Mouse (Mus musculus): ENCODE results near the gene Clcn6. TPM values are rescaled to one million over a fixed set of nuclear protein-coding genes. Genes with fewer than 3 reads are reported as not detected.
A peak's percentile ranks its signal among the peaks of the same experiment; 100 is the strongest.

The Clcn6 gene
- polyA plus RNA-seq, 1 experiment from 2014 or later = 6.0 TPM

GRCm38 (mm10) chr4:148038079-148038599 is 482 bp downstream of the Clcn6 start:
- no peaks in the 10 kb centered on the region for H3K27me3 ChIP-seq (ENCODE audit: control insufficient read depth, insufficient read depth, low read length)
- peaks cover 31% of the 10 kb centered on the region for H3K4me1 ChIP-seq (ENCODE audit: control insufficient read depth, insufficient read depth, low read length)
- peak overlapping the region; percentile 62; the same call in 1 of the 2 replicates for H3K27ac ChIP-seq (ENCODE audit: low read depth, low read length)
- no peak for ATAC-seq (ENCODE audit: low FRiP score, low TSS enrichment)
- H3K4me2 ChIP-seq (replicated peaks; ENCODE audit: low read depth, low read length) = peak overlapping the region; percentile 72
- peak overlapping the region; percentile 72 for H3K9ac ChIP-seq (ENCODE audit: low read depth, low read length)
- peaks cover 16% of the 10 kb centered on the region for H3K36me3 ChIP-seq (ENCODE audit: control insufficient read depth, insufficient read depth, low read length)
- peak overlapping the region; percentile 86 for H3K4me3 ChIP-seq (ENCODE audit: low read length)
- WGBS = 9% methylated on average over 26 of the region's 26 CpGs
- no peaks in the 10 kb centered on the region for H3K9me3 ChIP-seq (ENCODE audit: control insufficient read depth, low read length)

- Histone ChIP-seq H3K4me1 (ENCODE audit: control insufficient read depth, insufficient read depth, low read length) (peaks cover 16% of the 10 kb centered on the region), H3K4me3 (ENCODE audit: low read length) (no peak overlapping the region), H3K4me2 (replicated peaks; ENCODE audit: low read depth, low read length) (no peak overlapping the region), H3K27me3 (ENCODE audit: control insufficient read depth, insufficient read depth, low read length) (no peaks in the 10 kb centered on the region), H3K9me3 (ENCODE audit: control insufficient read depth, low read length) (no peaks in the 10 kb centered on the region), H3K36me3 (ENCODE audit: control insufficient read depth, insufficient read depth, low read length) (peaks cover 17% of the 10 kb centered on the region; the same call in 1 of the 2 replicates), H3K9ac (ENCODE audit: low read depth, low read length) (no peak overlapping the region), H3K27ac (ENCODE audit: low read depth, low read length) (no peak overlapping the region)
- WGBS = 93% methylated on average over 3 of the region's 3 CpGs
- ATAC-seq (ENCODE audit: low FRiP score, low TSS enrichment) = no peak
Measured at GRCm38 (mm10) chr4:148035440-148035839, 3.2 kb downstream of the Clcn6 start.

- H3K36me3 ChIP-seq (ENCODE audit: control insufficient read depth, insufficient read depth, low read length) = peaks cover 24% of the 10 kb centered on the region; the same call in 1 of the 2 replicates
Measured at GRCm38 (mm10) chr4:148033858-148034410, 4.7 kb downstream of the Clcn6 start.

GRCm38 (mm10) chr4:148030506-148030905 is 8.1 kb downstream of the Clcn6 start:
- no peak for ATAC-seq (ENCODE audit: low FRiP score, low TSS enrichment)
- no peak overlapping the region for H3K4me3 ChIP-seq (ENCODE audit: low read length)
- H3K4me1 ChIP-seq (ENCODE audit: control insufficient read depth, insufficient read depth, low read length) = no peaks in the 10 kb centered on the region

More at GRCm38 (mm10) chr4:148033858-148034410, 4.7 kb downstream of the Clcn6 start:
- H3K4me1 ChIP-seq (ENCODE audit: control insufficient read depth, insufficient read depth, low read length) = peaks cover 5% of the 10 kb centered on the region; the same call in 1 of the 2 replicates
- no peak overlapping the region for H3K4me2 ChIP-seq (replicated peaks; ENCODE audit: low read depth, low read length)
- no peaks in the 10 kb centered on the region for H3K9me3 ChIP-seq (ENCODE audit: control insufficient read depth, low read length)
- no peak overlapping the region for H3K9ac ChIP-seq (ENCODE audit: low read depth, low read length)
- ATAC-seq (ENCODE audit: low FRiP score, low TSS enrichment) = no peak
- no peaks in the 10 kb centered on the region for H3K27me3 ChIP-seq (ENCODE audit: control insufficient read depth, insufficient read depth, low read length)
- WGBS = 80% methylated on average over 7 of the region's 7 CpGs
- H3K4me3 ChIP-seq (ENCODE audit: low read length) = no peak overlapping the region
- H3K27ac ChIP-seq (ENCODE audit: low read depth, low read length) = no peak overlapping the region

GRCm38 (mm10) chr4:148029297-148029696 is 9.3 kb downstream of the Clcn6 start:
- H3K27ac ChIP-seq (ENCODE audit: low read depth, low read length) = no peak overlapping the region
- no peaks in the 10 kb centered on the region for H3K9me3 ChIP-seq (ENCODE audit: control insufficient read depth, low read length)
- H3K9ac ChIP-seq (ENCODE audit: low read depth, low read length) = no peak overlapping the region
- H3K27me3 ChIP-seq (ENCODE audit: control insufficient read depth, insufficient read depth, low read length) = no peaks in the 10 kb centered on the region
- 94% methylated on average over 7 of the region's 7 CpGs for WGBS
- peaks cover 53% of the 10 kb centered on the region for H3K36me3 ChIP-seq (ENCODE audit: control insufficient read depth, insufficient read depth, low read length)
- H3K4me2 ChIP-seq (replicated peaks; ENCODE audit: low read depth, low read length) = no peak overlapping the region
- H3K4me3 ChIP-seq (ENCODE audit: low read length) = no peak overlapping the region
- H3K4me1 ChIP-seq (ENCODE audit: control insufficient read depth, insufficient read depth, low read length) = no peaks in the 10 kb centered on the region
- ATAC-seq (ENCODE audit: low FRiP score, low TSS enrichment) = no peak

More at GRCm38 (mm10) chr4:148030506-148030905, 8.1 kb downstream of the Clcn6 start:
- Histone ChIP-seq H3K27ac (ENCODE audit: low read depth, low read length) (no peak overlapping the region), H3K9ac (ENCODE audit: low read depth, low read length) (no peak overlapping the region), H3K36me3 (ENCODE audit: control insufficient read depth, insufficient read depth, low read length) (peaks cover 49% of the 10 kb centered on the region; the same call in 1 of the 2 replicates), H3K9me3 (ENCODE audit: control insufficient read depth, low read length) (no peaks in the 10 kb centered on the region), H3K27me3 (ENCODE audit: control insufficient read depth, insufficient read depth, low read length) (no peaks in the 10 kb centered on the region), H3K4me2 (replicated peaks; ENCODE audit: low read depth, low read length) (no peak overlapping the region)
- WGBS = 83% methylated on average over 5 of the region's 5 CpGs

- H3K4me1 ChIP-seq (ENCODE audit: control insufficient read depth, insufficient read depth, low read length) = no peaks in the 10 kb centered on the region
- no peak for ATAC-seq (ENCODE audit: low FRiP score, low TSS enrichment)
- H3K9ac ChIP-seq (ENCODE audit: low read depth, low read length) = no peak overlapping the region
- peaks cover 81% of the 10 kb centered on the region for H3K36me3 ChIP-seq (ENCODE audit: control insufficient read depth, insufficient read depth, low read length)
- no peaks in the 10 kb centered on the region for H3K27me3 ChIP-seq (ENCODE audit: control insufficient read depth, insufficient read depth, low read length)
- no peak overlapping the region for H3K4me3 ChIP-seq (ENCODE audit: low read length)
- H3K9me3 ChIP-seq (ENCODE audit: control insufficient read depth, low read length) = no peaks in the 10 kb centered on the region
- H3K27ac ChIP-seq (ENCODE audit: low read depth, low read length) = no peak overlapping the region
- no peak overlapping the region for H3K4me2 ChIP-seq (replicated peaks; ENCODE audit: low read depth, low read length)
- 94% methylated on average over 3 of the region's 3 CpGs for WGBS
Measured at GRCm38 (mm10) chr4:148024003-148024402, 14.6 kb downstream of the Clcn6 start.

- Histone ChIP-seq H3K4me1 (ENCODE audit: control insufficient read depth, insufficient read depth, low read length) (no peaks in the 10 kb centered on the region), H3K27ac (ENCODE audit: low read depth, low read length) (no peak overlapping the region), H3K4me3 (ENCODE audit: low read length) (no peak overlapping the region), H3K9me3 (ENCODE audit: control insufficient read depth, low read length) (no peaks in the 10 kb centered on the region), H3K27me3 (ENCODE audit: control insufficient read depth, insufficient read depth, low read length) (no peaks in the 10 kb centered on the region), H3K36me3 (ENCODE audit: control insufficient read depth, insufficient read depth, low read length) (peaks cover 87% of the 10 kb centered on the region), H3K9ac (ENCODE audit: low read depth, low read length) (no peak overlapping the region), H3K4me2 (replicated peaks; ENCODE audit: low read depth, low read length) (no peak overlapping the region)
- ATAC-seq (ENCODE audit: low FRiP score, low TSS enrichment) = no peak
- 80% methylated on average over 2 of the region's 2 CpGs for WGBS
Measured at GRCm38 (mm10) chr4:148018410-148018809, 20.2 kb downstream of the Clcn6 start.

- Histone ChIP-seq H3K4me2 (replicated peaks; ENCODE audit: low read depth, low read length) (no peak overlapping the region), H3K4me3 (ENCODE audit: low read length) (no peak overlapping the region), H3K9ac (ENCODE audit: low read depth, low read length) (no peak overlapping the region), H3K4me1 (ENCODE audit: control insufficient read depth, insufficient read depth, low read length) (no peaks in the 10 kb centered on the region), H3K9me3 (ENCODE audit: control insufficient read depth, low read length) (no peaks in the 10 kb centered on the region), H3K27me3 (ENCODE audit: control insufficient read depth, insufficient read depth, low read length) (no peaks in the 10 kb centered on the region), H3K27ac (ENCODE audit: low read depth, low read length) (no peak overlapping the region), H3K36me3 (ENCODE audit: control insufficient read depth, insufficient read depth, low read length) (peaks cover 88% of the 10 kb centered on the region)
- ATAC-seq (ENCODE audit: low FRiP score, low TSS enrichment) = no peak
- 84% methylated on average over 3 of the region's 3 CpGs for WGBS
Measured at GRCm38 (mm10) chr4:148016981-148017380, 21.6 kb downstream of the Clcn6 start.

- Histone ChIP-seq H3K4me1 (ENCODE audit: control insufficient read depth, insufficient read depth, low read length) (no peaks in the 10 kb centered on the region), H3K9ac (ENCODE audit: low read depth, low read length) (no peak overlapping the region), H3K9me3 (ENCODE audit: control insufficient read depth, low read length) (no peaks in the 10 kb centered on the region), H3K27ac (ENCODE audit: low read depth, low read length) (no peak overlapping the region), H3K36me3 (ENCODE audit: control insufficient read depth, insufficient read depth, low read length) (peaks cover 91% of the 10 kb centered on the region), H3K4me2 (replicated peaks; ENCODE audit: low read depth, low read length) (no peak overlapping the region), H3K4me3 (ENCODE audit: low read length) (no peak overlapping the region), H3K27me3 (ENCODE audit: control insufficient read depth, insufficient read depth, low read length) (no peaks in the 10 kb centered on the region)
- no peak for ATAC-seq (ENCODE audit: low FRiP score, low TSS enrichment)
- WGBS = 85% methylated on average over 10 of the region's 10 CpGs
Measured at GRCm38 (mm10) chr4:148015418-148015817, 23.2 kb downstream of the Clcn6 start.

Data from kidney, embryonic 14.5 days (tissue).